Mouse (Mus musculus) large intestine, adult 2 months (tissue): ENCODE results near the gene Prkcsh. TPM values are rescaled to one million over a fixed set of nuclear protein-coding genes. Genes with fewer than 3 reads are reported as not detected.

ENCODE experiments used
- DNase-seq: peaks from one replicate; pipeline ENCODE4 v3.0.0-alpha.2; 2012; ENCODE audit warnings: low read depth, low spot score
- WGBS: fragments of 180-500 bp; shearing (Covaris S2); methylation state at CpG from one replicate; pipeline ENCODE4 v1.1.7; 2018; 5-methylcytosine and 5-hydroxymethylcytosine counted together
- polyA plus RNA-seq: library from polyadenylated mRNA; depleted of rRNA; stranded (reverse); fragments of >200 nt; gene quantifications from 2 replicates; pipeline ENCODE4 v1.2.3, GENCODE M21; 2012

Prkcsh gene
- polyA plus RNA-seq, 1 experiment, result 127 TPM

DNA sequence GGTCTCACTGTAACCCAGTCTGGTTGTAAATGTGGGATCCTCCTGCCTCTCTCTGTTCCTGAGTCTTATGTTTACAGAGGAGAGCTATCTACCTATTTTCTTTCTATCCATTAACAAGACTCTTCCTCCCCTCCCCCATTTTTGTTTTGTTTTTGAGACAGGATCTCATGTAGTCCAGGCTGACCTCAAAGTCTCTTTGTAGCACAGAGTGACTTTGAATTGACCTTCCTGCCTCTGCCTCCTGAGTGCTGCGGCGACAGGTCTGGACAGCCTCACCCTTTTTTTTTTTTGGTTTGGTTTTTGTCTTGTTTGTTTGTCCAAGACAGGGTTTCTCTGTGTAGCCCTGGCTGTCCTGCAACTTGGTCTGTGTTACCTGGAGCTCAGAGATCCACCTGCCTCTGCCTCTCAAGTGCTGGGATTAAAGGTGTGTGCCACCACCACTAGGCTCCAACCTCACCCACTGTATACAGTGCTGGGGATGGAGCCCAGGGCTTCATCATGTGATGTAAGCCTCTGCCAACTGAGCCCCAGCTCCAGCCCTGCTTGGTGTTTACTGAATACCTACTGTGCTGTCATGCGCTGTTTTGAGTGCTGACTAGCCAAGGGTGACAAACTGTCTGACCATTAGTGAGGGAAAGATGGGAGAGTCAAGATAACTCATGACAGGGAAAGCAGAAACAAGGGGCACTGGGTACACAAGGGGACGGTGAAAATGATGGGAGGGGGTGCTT, 24.0 kb upstream of the Prkcsh start:
- no peak for DNase-seq
- WGBS, result 84% methylated on average over 4 of the region's 4 CpGs

GRCm38 (mm10) chr9:21983911-21984310, 18.7 kb upstream of the Prkcsh start:
- 45% methylated on average over 3 of the region's 3 CpGs for WGBS

DNA sequence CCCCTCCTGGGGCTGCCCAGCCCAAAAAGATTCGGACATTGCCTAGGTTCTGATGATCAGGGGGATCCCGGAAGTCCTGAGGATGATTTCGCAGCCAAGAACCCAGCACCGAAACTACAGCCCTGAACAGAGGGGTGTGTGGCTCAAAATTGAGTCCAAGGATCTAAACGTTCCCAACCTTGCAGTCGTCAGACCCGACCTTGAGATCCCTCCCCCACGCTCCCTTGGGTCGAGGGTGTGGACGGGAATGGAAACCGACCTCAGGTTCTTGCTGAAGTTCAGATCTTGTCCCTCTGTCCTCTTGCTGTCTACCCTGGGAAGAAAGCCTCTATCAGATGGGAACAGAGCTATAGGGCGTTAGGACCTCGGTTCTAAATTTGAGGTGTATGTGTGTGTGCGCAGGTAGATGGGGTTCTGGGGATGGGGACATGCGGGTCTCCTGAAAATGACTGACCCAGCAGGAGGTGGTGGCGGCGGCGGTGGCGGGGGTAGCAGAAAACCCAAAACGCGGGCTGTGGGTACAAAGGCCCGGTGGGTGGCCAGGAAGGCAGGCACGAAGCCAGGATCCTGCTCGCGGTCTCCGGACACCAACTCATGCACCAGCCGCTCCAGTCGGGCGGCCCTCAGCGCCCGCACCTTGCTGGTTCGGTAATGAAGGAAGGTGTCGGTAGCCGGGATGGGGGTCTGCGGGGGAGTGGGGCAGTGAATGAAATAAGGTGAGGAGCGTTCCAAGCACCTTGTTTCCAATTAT, 14.8 kb upstream of the Prkcsh start:
- 22% methylated on average over 36 of the region's 36 CpGs for WGBS
- no peak for DNase-seq

More at GRCm38 (mm10) chr9:21983911-21984310, 18.7 kb upstream of the Prkcsh start:
- no peak for DNase-seq

GRCm38 (mm10) chr9:21988421-21989101, 14.0 kb upstream of the Prkcsh start:
- 3% methylated on average over 32 of the region's 32 CpGs for WGBS
- DNase-seq, result no peak

GRCm38 (mm10) chr9:21989230-21990110, 13.1 kb upstream of the Prkcsh start, which contains the start of gene Rgl3:
Gene Rgl3, minus strand, starts transcription at chr9:21989446.
- no peak for DNase-seq
- WGBS, result 2% methylated on average over 42 of the region's 42 CpGs

GRCm38 (mm10) chr9:21992227-21992626, 10.4 kb upstream of the Prkcsh start:
- DNase-seq, result no peak
- 62% methylated on average over 4 of the region's 4 CpGs for WGBS

DNA sequence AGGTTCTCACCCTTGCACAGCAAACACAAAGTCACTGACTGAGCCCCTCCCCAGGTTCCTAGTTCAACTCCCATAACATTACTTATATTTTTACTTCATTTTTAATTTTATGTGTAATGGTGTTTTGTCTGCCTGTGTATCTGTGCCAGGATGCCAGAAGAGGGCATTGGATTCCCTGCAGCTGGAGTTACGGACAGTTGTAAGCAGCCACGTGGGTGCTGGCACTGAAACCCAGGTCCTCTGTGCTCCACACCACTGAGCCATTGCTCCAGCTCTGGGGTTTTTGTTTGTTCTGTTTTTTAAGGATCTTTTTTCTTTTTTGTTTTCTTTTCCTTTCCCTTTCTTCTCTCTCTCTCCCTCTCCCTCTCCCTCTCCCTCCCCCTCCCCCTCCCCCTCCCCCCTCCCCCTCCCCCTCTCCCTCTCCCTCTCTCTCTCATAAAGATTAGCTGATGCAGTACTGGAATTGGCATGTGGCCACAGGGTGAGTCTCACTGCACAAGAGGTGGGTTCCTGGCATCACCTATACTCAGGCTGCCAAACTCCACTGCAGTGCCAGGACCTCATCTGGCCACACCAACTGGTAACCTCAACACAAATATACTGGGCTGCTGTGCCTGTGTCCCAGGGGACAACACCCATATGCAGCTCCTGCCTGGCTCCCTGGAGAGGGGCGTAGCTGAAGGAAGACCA, 6.3 kb upstream of the Prkcsh start:
- 77% methylated on average over 3 of the region's 3 CpGs for WGBS
- no peak for DNase-seq

DNA sequence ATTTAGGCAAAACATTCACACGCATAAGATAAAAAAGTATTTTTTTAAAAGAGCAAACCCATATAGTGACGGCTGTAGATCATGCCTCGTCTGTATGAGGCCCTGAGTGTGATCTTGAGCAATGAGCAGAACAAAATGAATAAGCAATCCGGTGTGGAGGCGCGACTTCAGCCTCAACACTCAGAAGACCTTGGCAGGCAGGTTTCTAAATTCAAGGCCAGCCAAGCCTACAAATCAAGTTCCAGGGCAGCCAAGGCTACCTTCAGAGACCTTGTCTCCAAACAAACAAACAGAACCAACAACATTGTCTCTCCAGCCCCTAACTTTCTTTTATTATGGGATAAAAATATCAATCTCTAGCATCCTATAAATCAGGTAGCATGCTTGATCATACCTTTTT, 2.3 kb upstream of the Prkcsh start:
- DNase-seq, result no peak
- 93% methylated on average over 6 of the region's 6 CpGs for WGBS

- 86% methylated on average over 4 of the region's 4 CpGs for WGBS
Observed at GRCm38 (mm10) chr9:22001633-22002032, 973 bp upstream of the Prkcsh start.

DNA sequence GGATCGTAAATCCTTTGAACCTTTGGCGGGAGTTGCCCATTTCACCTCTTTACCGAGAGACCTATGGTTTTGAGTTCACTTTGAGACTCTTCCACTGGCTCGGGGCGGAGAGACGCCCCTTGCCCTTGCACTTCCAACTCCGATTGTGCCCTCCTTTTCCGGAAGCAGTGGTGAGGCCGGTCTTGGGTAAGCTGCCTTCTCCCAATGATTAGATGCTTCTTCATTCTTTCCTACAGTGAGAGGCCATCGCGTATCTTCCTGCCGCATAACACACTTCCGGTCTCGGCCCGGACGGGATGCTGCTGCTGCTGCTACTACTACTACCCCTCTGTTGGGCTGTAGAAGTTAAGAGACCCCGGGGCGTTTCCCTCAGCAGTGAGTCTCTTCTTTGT, 553 bp downstream of the Prkcsh start:
- WGBS, result under 1% methylated on average over 18 of the region's 18 CpGs
- no peak for DNase-seq

More at GRCm38 (mm10) chr9:22001633-22002032, 973 bp upstream of the Prkcsh start:
- no peak for DNase-seq

DNA sequence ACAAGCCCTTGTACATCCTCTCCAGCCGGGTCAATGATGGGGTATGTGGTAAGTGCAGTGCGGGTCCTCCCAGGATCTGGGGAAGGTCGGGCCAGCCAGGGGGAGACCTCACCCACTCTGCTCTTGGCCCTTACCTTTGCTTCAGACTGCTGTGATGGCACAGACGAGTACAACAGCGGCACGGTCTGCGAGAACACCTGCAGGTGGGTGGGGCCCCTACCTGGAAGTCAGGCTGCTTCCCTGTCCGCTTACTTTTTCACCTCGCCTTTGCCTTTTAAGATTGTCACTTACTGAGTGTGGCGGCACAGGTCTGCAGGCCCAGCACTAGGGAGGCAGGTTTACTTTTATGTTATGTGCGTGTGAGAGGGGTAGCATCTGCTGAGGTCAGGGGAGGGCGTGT, 1.9 kb downstream of the Prkcsh start:
- no peak for DNase-seq
- WGBS, result 66% methylated on average over 12 of the region's 12 CpGs

DNA sequence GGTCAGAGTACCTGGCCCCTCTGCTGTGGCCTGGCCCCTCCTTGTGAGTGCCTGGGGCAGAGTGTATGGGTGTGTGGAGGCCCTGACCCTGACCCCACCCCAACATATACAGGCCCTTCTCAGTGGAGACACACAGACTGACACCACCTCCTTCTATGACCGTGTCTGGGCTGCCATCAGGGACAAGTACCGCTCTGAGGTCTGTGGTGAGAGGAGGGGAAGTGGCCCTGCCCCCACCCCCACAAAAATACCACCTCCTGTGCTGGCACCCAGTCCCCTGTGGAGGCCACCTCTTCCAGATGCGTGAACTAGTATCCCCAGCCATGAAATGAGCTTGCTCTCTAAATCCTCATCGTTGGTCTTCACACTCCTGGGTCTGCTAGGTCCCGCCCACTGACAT, 8.4 kb downstream of the Prkcsh start:
- no peak for DNase-seq
- 83% methylated on average over 5 of the region's 5 CpGs for WGBS

DNA sequence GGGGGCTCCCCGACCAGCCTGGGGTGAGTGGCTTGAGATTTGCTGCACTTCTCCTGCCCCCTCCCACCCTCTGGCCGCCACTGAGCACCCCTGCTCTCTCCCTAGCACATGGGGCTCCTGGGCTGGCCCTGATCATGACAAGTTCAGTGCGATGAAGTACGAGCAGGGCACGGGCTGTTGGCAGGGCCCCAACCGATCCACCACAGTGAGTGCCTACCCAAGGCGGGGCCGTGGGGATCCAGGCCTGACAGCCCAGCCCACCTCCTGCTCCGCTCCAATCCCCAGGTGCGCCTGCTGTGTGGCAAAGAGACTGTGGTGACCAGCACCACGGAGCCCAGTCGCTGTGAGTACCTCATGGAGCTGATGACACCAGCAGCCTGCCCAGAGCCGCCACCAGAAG, 10.1 kb downstream of the Prkcsh start:
- 91% methylated on average over 13 of the region's 13 CpGs for WGBS
- no peak for DNase-seq

DNA sequence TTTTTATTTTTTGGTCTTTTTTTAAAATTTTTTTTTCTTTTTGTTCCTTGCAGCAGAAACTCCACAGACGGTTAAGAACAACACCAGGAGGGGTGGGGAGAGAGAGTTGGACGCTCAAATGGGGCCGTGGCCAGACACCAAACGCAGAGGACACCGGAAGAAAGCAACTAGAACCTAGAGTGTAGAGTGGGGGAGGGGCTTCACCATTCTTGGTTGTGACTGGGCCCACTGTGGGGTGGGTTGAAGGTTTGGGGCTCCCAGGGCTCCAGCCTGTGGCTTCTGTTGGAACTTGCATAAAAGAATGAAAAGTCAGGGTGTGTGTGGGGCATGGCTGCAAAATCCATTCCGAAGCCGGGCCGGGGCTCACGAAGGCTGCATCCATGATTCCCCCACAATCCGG, 13.6 kb downstream of the Prkcsh start:
- WGBS, result 74% methylated on average over 10 of the region's 10 CpGs
- DNase-seq, result no peak

DNA sequence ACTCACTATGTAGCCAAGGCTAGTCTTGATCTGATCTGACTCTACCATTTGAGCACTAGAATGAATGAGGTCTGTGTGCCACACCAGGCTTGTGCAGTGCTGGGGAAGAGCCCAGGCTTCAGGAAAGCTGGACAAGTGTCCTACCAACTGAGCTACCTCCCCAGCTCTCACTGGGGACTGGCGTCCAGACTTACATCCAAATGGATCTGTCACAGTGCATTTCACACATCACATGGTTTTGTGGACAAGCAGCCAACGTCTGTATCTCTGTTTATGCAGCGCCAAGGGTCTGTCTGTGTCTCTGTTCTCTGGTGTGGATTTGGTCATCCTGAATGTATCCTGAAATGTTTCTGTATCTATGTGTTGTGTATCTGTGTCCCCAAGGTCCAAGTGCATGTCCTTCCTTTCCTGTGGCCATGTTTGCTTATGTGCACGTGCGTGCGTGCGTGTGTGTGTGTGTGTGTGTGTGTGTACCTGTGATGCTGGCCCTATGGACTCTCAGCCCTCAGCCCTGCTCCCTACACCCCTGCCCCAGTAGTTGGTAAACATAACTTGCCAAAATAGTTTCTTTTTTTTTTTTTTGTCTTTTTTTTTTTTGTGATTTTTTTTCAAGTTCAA, 14.7 kb downstream of the Prkcsh start:
- WGBS, result 60% methylated on average over 7 of the region's 7 CpGs
- no peak for DNase-seq

- 55% methylated on average over 8 of the region's 8 CpGs for WGBS
- no peak for DNase-seq
Observed at GRCm38 (mm10) chr9:22024592-22024991, 22.0 kb downstream of the Prkcsh start.

DNA sequence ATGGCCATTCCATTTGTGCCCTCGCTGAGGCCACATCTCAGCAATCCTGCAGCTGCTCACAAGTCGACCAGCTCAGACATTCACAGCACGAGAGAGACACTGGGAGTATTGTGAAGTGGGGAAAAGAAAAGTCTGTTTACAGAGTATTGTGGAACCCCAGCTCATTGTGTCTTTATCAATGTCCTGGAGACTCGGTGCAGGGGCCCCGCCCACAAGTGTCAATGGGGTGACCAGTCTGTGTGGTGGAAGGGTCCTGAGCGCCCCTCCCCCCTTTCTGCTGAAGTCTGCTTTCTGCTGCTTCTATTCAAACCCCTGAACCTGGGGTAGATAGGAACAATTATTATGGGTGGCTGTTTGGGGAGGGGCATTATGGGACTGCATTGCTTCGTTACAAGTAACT, 25.9 kb downstream of the Prkcsh start:
- DNase-seq, result no peak
- 44% methylated on average over 7 of the region's 7 CpGs for WGBS

GRCm38 (mm10) chr9:22030386-22030785, 27.8 kb downstream of the Prkcsh start:
- DNase-seq, result no peak
- WGBS, result 92% methylated on average over 9 of the region's 9 CpGs
